Mouse (Mus musculus) lung, adult 2 months (tissue): Measurements from ENCODE around the gene Thra.

Experiments used
- CTCF ChIP-seq: fragments of 200-500 bp; IDR thresholded peaks from 2 replicates; pipeline ENCODE4 v1.5.1; 2011; ENCODE audit warnings: mild to moderate bottlenecking, low read length, control low read depth; ENCODE audit not compliant: insufficient read depth
- POLR2A ChIP-seq: fragments of 200-500 bp; IDR thresholded peaks from 2 replicates; pipeline ENCODE4 v1.6.1; 2011; ENCODE audit warnings: low read depth, mild to moderate bottlenecking, control low read depth, low read length, borderline replicate concordance; ENCODE audit errors: extremely low read depth

- TF ChIP-seq CTCF (no peak), POLR2A (no peak)
Observed at GRCm38 (mm10) chr11:98709001-98709741, 31.3 kb upstream of the Thra start.
